Mouse (Mus musculus): ENCODE data around the gene Sobp. TPM values are rescaled to one million over a fixed set of nuclear protein-coding genes. Genes with fewer than 3 reads are reported as not detected.

Gene Sobp
- polyA plus RNA-seq, 1 experiment from 2014 or later: 0.27 TPM

GRCm38 (mm10) chr10:42972504-42973172 lies 201.7 kb downstream of the Sobp start:
- DNase-seq (ENCODE audit: low read depth, low spot score) (no peak), ATAC-seq (no peak)
- ChIA-PET CTCF (no interaction called here), POLR2A (no interaction called here)
- in situ Hi-C loops (cut with MboI; ENCODE audit: low pct_unique_long_range_greater_than_20kb): no loop called here
- H3K27me3 ChIP-seq: peaks cover 5% of the 10 kb centered on the region
- peak; percentile 66 for TF ChIP-seq CTCF (IDR thresholded peaks at IDR 0.05)

- ChIA-PET POLR2A (no interaction called here), CTCF (interaction anchor here (1.2 kb wide), 1 partner anchor 9 kb away, joined by 3 read pairs; no protein-coding TSS in a partner anchor)
- no peak for TF ChIP-seq CTCF (IDR thresholded peaks at IDR 0.05)
- peaks cover 5% of the 10 kb centered on the region for H3K27me3 ChIP-seq
- no peak for DNase-seq (ENCODE audit: low read depth, low spot score)
- no peak for ATAC-seq
- in situ Hi-C loops (cut with MboI; ENCODE audit: low pct_unique_long_range_greater_than_20kb): loop anchor here (5.0 kb wide), 1 partner anchor 654 kb away; no protein-coding TSS in a partner anchor
Measured at GRCm38 (mm10) chr10:42968332-42968731, 206.0 kb downstream of the Sobp start.

GRCm38 (mm10) chr10:42963061-42963460 lies 211.3 kb downstream of the Sobp start:
- DNase-seq (ENCODE audit: low read depth, low spot score) (no peak), ATAC-seq (no peak)
- peaks cover 3% of the 10 kb centered on the region for H3K27me3 ChIP-seq
- ChIA-PET POLR2A (no interaction called here), CTCF (no interaction called here)
- no peak for TF ChIP-seq CTCF (IDR thresholded peaks at IDR 0.05)
- in situ Hi-C loops (cut with MboI; ENCODE audit: low pct_unique_long_range_greater_than_20kb): no loop called here

- ATAC-seq: no peak
Measured at GRCm38 (mm10) chr10:42962655-42963054, 211.7 kb downstream of the Sobp start.

GRCm38 (mm10) chr10:42962181-42962601 lies 212.1 kb downstream of the Sobp start:
- in situ Hi-C loops (cut with MboI; ENCODE audit: low pct_unique_long_range_greater_than_20kb): no loop called here
- TF ChIP-seq CTCF (IDR thresholded peaks at IDR 0.05): no peak
- CTCF ChIA-PET: no interaction called here
- DNase-seq (ENCODE audit: low read depth, low spot score) (no peak), ATAC-seq (no peak)
- POLR2A ChIA-PET: no interaction called here
- peaks cover 6% of the 10 kb centered on the region for H3K27me3 ChIP-seq

More at GRCm38 (mm10) chr10:42962655-42963054, 211.7 kb downstream of the Sobp start:
- CTCF ChIA-PET: no interaction called here
- in situ Hi-C loops (cut with MboI; ENCODE audit: low pct_unique_long_range_greater_than_20kb): no loop called here
- DNase-seq (ENCODE audit: low read depth, low spot score): no peak
- H3K27me3 ChIP-seq: peaks cover under 1% of the 10 kb centered on the region
- POLR2A ChIA-PET: no interaction called here
- no peak for TF ChIP-seq CTCF (IDR thresholded peaks at IDR 0.05)

GRCm38 (mm10) chr10:42961771-42962170 lies 212.6 kb downstream of the Sobp start:
- ChIA-PET POLR2A (no interaction called here), CTCF (no interaction called here)
- H3K27me3 ChIP-seq: peaks cover 9% of the 10 kb centered on the region
- ATAC-seq (no peak), DNase-seq (ENCODE audit: low read depth, low spot score) (no peak)
- in situ Hi-C loops (cut with MboI; ENCODE audit: low pct_unique_long_range_greater_than_20kb): no loop called here
- no peak for TF ChIP-seq CTCF (IDR thresholded peaks at IDR 0.05)

GRCm38 (mm10) chr10:42958686-42959085 lies 215.6 kb downstream of the Sobp start:
- ATAC-seq (no peak), DNase-seq (ENCODE audit: low read depth, low spot score) (no peak)
- H3K27me3 ChIP-seq: peaks cover 19% of the 10 kb centered on the region
- CTCF ChIA-PET: interaction anchor here (0.6 to 3.4 kb wide), 6 partner anchors 9 to 55 kb away, joined by 3 to 42 read pairs (median 4); no protein-coding TSS in a partner anchor
- POLR2A ChIA-PET: interaction anchor here (0.7 kb wide), 1 partner anchor 9 kb away, joined by 3 read pairs; no protein-coding TSS in a partner anchor
- in situ Hi-C loops (cut with MboI; ENCODE audit: low pct_unique_long_range_greater_than_20kb): no loop called here
- no peak for TF ChIP-seq CTCF (IDR thresholded peaks at IDR 0.05)

- H3K27me3 ChIP-seq: peaks cover 19% of the 10 kb centered on the region
- DNase-seq (ENCODE audit: low read depth, low spot score) (no peak), ATAC-seq (peak; percentile 76)
- CTCF ChIA-PET: interaction anchor here (0.6 to 3.4 kb wide), 7 partner anchors 8 to 54 kb away, joined by 3 to 42 read pairs (median 4); no protein-coding TSS in a partner anchor
- POLR2A ChIA-PET: interaction anchor here (0.7 kb wide), 1 partner anchor 9 kb away, joined by 3 read pairs; no protein-coding TSS in a partner anchor
- peak; percentile 93 for TF ChIP-seq CTCF (IDR thresholded peaks at IDR 0.05)
- in situ Hi-C loops (cut with MboI; ENCODE audit: low pct_unique_long_range_greater_than_20kb): no loop called here
Measured at GRCm38 (mm10) chr10:42957881-42958651, 216.3 kb downstream of the Sobp start.

GRCm38 (mm10) chr10:42955205-42955604 lies 219.1 kb downstream of the Sobp start:
- DNase-seq (ENCODE audit: low read depth, low spot score) (no peak), ATAC-seq (no peak)
- ChIA-PET CTCF (no interaction called here), POLR2A (no interaction called here)
- in situ Hi-C loops (cut with MboI; ENCODE audit: low pct_unique_long_range_greater_than_20kb): no loop called here
- H3K27me3 ChIP-seq: peaks cover 19% of the 10 kb centered on the region
- TF ChIP-seq CTCF (IDR thresholded peaks at IDR 0.05): no peak

- ChIA-PET POLR2A (no interaction called here), CTCF (interaction anchor here (1.3 kb wide), 1 partner anchor 34 kb away, joined by 6 read pairs; no protein-coding TSS in a partner anchor)
- ATAC-seq: no peak
- in situ Hi-C loops (cut with MboI; ENCODE audit: low pct_unique_long_range_greater_than_20kb): no loop called here
- H3K27me3 ChIP-seq: peaks cover 19% of the 10 kb centered on the region
- no peak for DNase-seq (ENCODE audit: low read depth, low spot score)
- no peak for TF ChIP-seq CTCF (IDR thresholded peaks at IDR 0.05)
Measured at GRCm38 (mm10) chr10:42953601-42954000, 220.7 kb downstream of the Sobp start.

Other genes starting within 250 kb of the Sobp start
- gene 9030612E09Rik, start 174 bp upstream of the Sobp start, polyA plus RNA-seq (2021): 0.04 TPM
- 14.1 TPM for gene Pdss2, start 47.0 kb upstream of the Sobp start, polyA plus RNA-seq (2021)